Mouse (Mus musculus): Measurements from ENCODE around the gene Rc3h1.
A peak's percentile ranks its signal among the peaks of the same experiment; 100 is the strongest.
"Not testable (repeated sequence)": the region's sequence is repeated elsewhere in the genome, so short reads cannot be mapped to it uniquely, and the experiment has no call there.

Gene Rc3h1

DNA sequence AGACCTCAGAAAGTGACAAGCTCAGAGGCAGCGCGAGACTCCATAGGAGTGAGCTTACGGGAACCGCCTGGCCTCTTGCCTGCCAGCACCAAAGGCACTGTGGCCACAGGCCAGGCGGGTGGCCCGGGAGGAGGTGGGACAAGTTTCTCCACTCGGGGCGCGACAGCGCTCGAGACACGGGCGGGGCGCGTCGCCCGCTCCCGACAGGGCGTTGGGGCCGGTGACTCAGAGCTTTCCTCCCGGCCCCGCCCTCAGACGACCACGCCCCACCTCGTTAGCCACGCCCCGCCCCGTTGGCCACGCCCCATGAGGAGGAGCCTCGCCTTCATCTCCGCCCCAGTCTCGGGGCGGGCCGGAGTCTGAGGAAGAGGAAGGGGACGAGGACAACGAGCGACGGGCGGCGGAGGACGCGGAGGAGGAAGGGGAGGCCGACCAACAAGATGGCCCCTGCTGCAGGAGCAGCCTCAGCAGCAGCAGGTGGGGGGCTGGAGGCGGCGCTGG is at the start of gene Rc3h1:
Rc3h1 (plus strand) TSS at position 362 of the 501 bp plus-strand sequence.
- DNase-seq (ENCODE audit: low spot score in 2 of 2), result peak; percentile 98 to 99

GRCm38 (mm10) chr1:160858132-160858531 is 48.1 kb upstream of the Rc3h1 start:
- no peak for DNase-seq (ENCODE audit: low spot score in 2 of 2)

DNA sequence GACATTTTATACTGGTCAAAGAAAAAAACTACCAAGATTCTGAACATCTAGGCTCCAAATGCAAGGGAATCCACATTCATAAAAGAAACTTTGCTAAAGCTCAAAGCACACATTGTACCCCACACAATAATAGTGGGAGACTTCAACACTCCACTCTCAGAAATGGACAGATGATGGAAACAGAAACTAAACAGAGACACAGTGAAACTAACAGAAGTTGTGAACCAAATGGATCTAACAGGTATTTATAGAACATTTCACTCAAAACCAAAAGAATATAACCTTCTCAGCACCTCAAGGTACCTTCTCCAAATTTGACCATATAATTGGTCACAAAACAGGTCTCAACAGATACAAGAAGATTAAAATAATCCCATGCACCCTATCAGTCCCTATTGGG is 46.3 kb upstream of the Rc3h1 start:
- DNase-seq (ENCODE audit: low spot score in 2 of 2), result not testable (repeated sequence)

DNA sequence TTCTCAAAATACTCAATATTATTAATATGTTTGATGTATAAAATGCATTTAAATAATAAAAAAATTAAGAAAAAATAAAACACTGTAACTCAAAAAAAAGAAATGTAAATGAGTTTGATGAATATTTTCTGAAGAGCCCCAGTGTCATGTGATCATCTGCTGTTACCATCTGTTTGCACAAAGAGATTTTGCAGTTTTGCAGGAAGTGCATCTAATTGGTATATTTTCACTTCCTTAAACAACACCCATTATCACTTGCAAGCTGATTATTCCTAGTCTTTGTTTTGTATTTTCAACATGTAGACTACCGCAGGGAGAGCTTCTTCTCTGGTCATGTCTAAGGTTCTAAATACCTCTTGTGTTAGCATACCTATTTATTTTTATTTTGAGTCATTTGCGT is 45.1 kb upstream of the Rc3h1 start:
- DNase-seq (ENCODE audit: low spot score in 2 of 2), result no peak

- no peak for DNase-seq (ENCODE audit: low spot score in 2 of 2)
Observed at GRCm38 (mm10) chr1:160861632-160862031, 44.6 kb upstream of the Rc3h1 start.

DNA sequence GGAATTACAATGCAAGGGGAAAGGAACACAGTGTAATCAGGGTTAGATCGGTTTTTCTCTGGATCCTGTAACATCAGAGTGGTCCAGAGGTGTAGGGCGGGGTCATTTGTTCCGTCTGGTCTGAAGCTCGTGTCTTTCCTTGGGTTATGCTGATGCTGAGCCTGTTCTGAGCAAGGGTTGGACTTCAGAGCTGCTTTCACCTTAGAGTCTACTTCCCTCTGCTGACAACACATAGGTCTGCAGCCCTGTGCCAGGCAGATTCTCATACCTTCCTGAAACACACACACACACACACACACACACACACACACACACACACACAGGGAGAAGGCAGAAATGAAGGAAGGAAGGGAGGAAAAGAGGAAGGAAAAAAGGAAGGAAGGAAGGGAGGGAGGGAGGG is 43.2 kb upstream of the Rc3h1 start:
- DNase-seq (ENCODE audit: low spot score in 2 of 2), result peak in 1 of 2 experiments; percentile 4

DNA sequence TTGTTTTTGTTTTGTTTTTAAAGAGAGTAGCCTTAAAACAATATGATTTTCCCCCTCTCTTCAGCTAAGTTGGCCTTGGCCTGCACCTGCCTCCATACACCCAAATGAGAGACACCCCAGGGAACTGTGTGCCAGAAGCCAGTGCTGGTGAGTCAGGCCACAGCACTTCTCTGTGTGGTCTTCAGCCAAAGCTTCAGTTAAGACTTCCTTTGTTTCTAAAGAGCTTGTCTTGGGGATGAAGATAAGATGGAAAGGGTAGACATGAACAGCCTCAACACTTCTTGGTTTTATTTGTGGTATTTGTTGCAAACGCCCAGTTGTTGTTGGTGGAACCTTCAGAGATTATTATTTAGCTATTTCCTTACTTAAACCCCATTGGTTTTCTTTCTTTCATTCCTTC is 31.5 kb upstream of the Rc3h1 start:
- no peak for DNase-seq (ENCODE audit: low spot score in 2 of 2)

GRCm38 (mm10) chr1:160876968-160877367 is 29.2 kb upstream of the Rc3h1 start:
- no peak for DNase-seq (ENCODE audit: low spot score in 2 of 2)

GRCm38 (mm10) chr1:160878485-160878884 is 27.7 kb upstream of the Rc3h1 start:
- no peak for DNase-seq (ENCODE audit: low spot score in 2 of 2)

DNA sequence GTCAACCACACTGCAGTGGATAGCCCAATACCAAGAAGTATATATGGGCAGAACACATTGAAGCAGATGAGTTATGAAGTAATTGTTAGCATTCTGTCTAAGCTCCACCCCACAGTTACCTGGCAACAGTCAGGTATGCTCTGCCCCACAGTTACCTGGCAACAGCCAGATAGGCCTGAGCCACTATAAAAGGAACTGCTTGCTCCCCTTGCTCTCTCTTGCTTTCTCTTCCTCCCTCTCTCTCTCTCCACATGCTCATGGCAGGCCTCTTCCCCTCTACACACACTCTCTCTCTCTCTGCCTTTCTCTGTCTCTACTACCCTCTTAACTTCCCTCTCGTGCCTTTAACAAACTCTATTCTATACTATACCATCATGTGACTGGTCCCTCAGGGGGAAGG is 24.8 kb upstream of the Rc3h1 start:
- not testable (repeated sequence) for DNase-seq (ENCODE audit: low spot score in 2 of 2)

GRCm38 (mm10) chr1:160881968-160882367 is 24.2 kb upstream of the Rc3h1 start:
- DNase-seq (ENCODE audit: low spot score in 2 of 2), result no peak

- no peak for DNase-seq (ENCODE audit: low spot score in 2 of 2)
Observed at GRCm38 (mm10) chr1:160884273-160884672, 21.9 kb upstream of the Rc3h1 start.

- no peak for DNase-seq (ENCODE audit: low spot score in 2 of 2)
Observed at GRCm38 (mm10) chr1:160884993-160885392, 21.2 kb upstream of the Rc3h1 start.

GRCm38 (mm10) chr1:160899701-160900100 is 6.5 kb upstream of the Rc3h1 start:
- DNase-seq (ENCODE audit: low spot score in 2 of 2), result no peak

- DNase-seq (ENCODE audit: low spot score in 2 of 2), result no peak
Observed at GRCm38 (mm10) chr1:160904047-160904446, 2.2 kb upstream of the Rc3h1 start.

GRCm38 (mm10) chr1:160906558-160907481 is 602 bp downstream of the Rc3h1 start:
- DNase-seq (ENCODE audit: low spot score in 2 of 2), result peak in 1 of 2 experiments; percentile 26

DNA sequence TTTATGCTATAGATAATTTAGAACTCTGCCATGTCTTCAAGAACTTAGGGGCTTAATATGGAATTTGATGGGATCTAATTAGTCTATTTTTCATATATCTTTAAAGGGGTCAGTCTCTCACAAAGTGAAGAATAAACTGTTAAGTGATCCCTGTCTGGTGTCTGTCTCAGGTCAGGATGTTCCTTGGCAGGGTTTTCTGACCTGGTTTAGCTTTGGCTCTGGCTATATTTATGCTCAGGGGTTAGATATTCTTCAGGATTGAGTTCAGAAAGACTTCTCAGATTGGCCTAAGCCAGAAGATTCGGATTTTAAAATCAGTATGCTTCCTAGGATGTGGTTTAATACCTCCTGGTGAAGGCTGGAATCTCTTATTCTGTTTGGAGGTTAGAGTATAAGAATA is 4.0 kb downstream of the Rc3h1 start:
- DNase-seq (ENCODE audit: low spot score in 2 of 2), result no peak

GRCm38 (mm10) chr1:160910812-160911211 is 4.6 kb downstream of the Rc3h1 start:
- no peak for DNase-seq (ENCODE audit: low spot score in 2 of 2)

DNA sequence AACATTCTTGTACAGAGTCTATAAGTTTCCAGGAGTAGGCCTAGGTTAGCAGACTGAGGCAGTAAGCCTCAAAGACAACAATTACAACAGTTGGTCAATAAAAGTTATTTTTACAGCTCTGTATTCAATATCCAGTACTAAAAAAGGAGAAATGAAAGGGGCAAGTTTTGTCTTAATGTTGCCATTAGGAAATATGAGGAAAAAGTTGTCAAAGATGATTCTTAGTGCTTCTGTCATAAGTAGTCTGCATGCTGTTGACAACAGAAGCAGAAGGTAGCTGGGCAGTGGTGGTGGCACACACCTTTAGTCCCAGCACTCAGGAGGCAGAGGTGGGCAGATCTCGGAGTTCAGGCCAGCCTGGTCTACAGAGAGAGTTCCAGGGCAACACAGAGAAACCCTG is 13.2 kb downstream of the Rc3h1 start:
- DNase-seq (ENCODE audit: low spot score in 2 of 2), result no peak

- DNase-seq (ENCODE audit: low spot score in 2 of 2), result no peak
Observed at GRCm38 (mm10) chr1:160921938-160922337, 15.7 kb downstream of the Rc3h1 start.

- DNase-seq (ENCODE audit: low spot score in 2 of 2), result no peak
Observed at GRCm38 (mm10) chr1:160931320-160931719, 25.1 kb downstream of the Rc3h1 start.

GRCm38 (mm10) chr1:160933896-160934482 is 27.8 kb downstream of the Rc3h1 start:
- no peak for DNase-seq (ENCODE audit: low spot score in 2 of 2)

GRCm38 (mm10) chr1:160935551-160935950 is 29.3 kb downstream of the Rc3h1 start:
- no peak for DNase-seq (ENCODE audit: low spot score in 2 of 2)

Data from cerebellum, postnatal 4 days (tissue).